Comparison of ENCODE assay signal across 9 mouse cellular contexts in genomic region chr11:102428981-102429540, GRCm38 (mm10). TPM values are rescaled to one million over a fixed set of nuclear protein-coding genes. Genes with fewer than 3 reads are reported as not detected.
DNase-seq lines count a peak whose midpoint lies in the region; ATAC-seq and TF ChIP-seq lines count a peak whose summit lies in the region.
"Had no signal": no experiment of that assay in that cellular context is flagged by ENCODE, and none has a peak within 500 bp of the region (broad histone marks: within the 10 kb centered on the region; RNA-seq: fewer than 3 reads in every experiment).

No protein-coding gene starts in this region.

- H3K9me3 ChIP-seq in heart, embryonic 14.5 days (ENCODE audit: control insufficient read depth, low read length): no peaks in the 10 kb centered on the region
- H3K9me3 ChIP-seq in MEL (replicated peaks; ENCODE audit: insufficient read depth, low read length): no peaks in the 10 kb centered on the region
- no peaks in the 10 kb centered on the region for H3K9me3 ChIP-seq in heart, embryonic 15.5 days (replicated peaks)
- H3K9me3 ChIP-seq in liver, embryonic 16.5 days (replicated peaks; ENCODE audit: control insufficient read depth, low read length): no peaks in the 10 kb centered on the region

- H3K79me2 ChIP-seq in MEL (ENCODE audit: control insufficient read depth, insufficient read depth, low read length, poor library complexity): peaks cover 2% of the 10 kb centered on the region; the same call in 1 of the 2 replicates

- ATAC-seq in heart, embryonic 14.5 days (ENCODE audit: insufficient number of reproducible peaks, insufficient read depth, low FRiP score, low read depth): no peak
- ATAC-seq in heart, embryonic 15.5 days (replicated peaks; ENCODE audit: insufficient number of reproducible peaks, insufficient read depth, low FRiP score, low read depth): no peak
- no peak for ATAC-seq in liver, embryonic 16.5 days (ENCODE audit: low read depth)

- no peak for TF ChIP-seq POLR2A in MEL (IDR thresholded peaks at IDR 0.05; ENCODE audit: control insufficient read depth in 1 of 2, insufficient read depth in 1 of 2, low read depth in 1 of 2, low read length in 2 of 2, poor library complexity in 1 of 2)

- TF ChIP-seq EP300 in MEL (IDR thresholded peaks at IDR 0.05; ENCODE audit: low read depth in 1 of 2, low read length in 2 of 2): peak; percentile 19 to 21; a peak in 2 of 4 replicates

- H3K36me3 ChIP-seq in heart, embryonic 14.5 days (ENCODE audit: control insufficient read depth, insufficient read depth, low read length): peaks cover 6% of the 10 kb centered on the region
- H3K36me3 ChIP-seq in MEL (ENCODE audit: control insufficient read depth in 1 of 2, insufficient read depth in 2 of 2, low read length in 2 of 2): peaks cover 0 to 22% of the 10 kb centered on the region in 2 experiments; a peak in 2 of 4 replicates
- H3K36me3 ChIP-seq in heart, embryonic 15.5 days: no peaks in the 10 kb centered on the region
- no peaks in the 10 kb centered on the region for H3K36me3 ChIP-seq in liver, embryonic 16.5 days (ENCODE audit: control insufficient read depth, insufficient read depth)

- 55% methylated on average over 8 of the region's 8 CpGs for WGBS in heart, embryonic 14.5 days
- 60% methylated on average over 8 of the region's 8 CpGs for WGBS in heart, embryonic 15.5 days
- 26% methylated on average over 8 of the region's 8 CpGs for WGBS in liver, embryonic 16.5 days (ENCODE audit: insufficient replicate concordance)

- peaks cover 2 to 20% of the 10 kb centered on the region in 2 experiments; a peak in 3 of 4 replicates for H3K4me1 ChIP-seq in heart, embryonic 14.5 days (ENCODE audit: control insufficient read depth in 2 of 2, insufficient read depth in 2 of 2, low read length in 2 of 2)
- peaks cover 5 to 32% of the 10 kb centered on the region in 2 experiments for H3K4me1 ChIP-seq in MEL (ENCODE audit: control insufficient read depth in 1 of 2, insufficient read depth in 2 of 2, low read length in 2 of 2)
- H3K4me1 ChIP-seq in heart, embryonic 15.5 days (replicated peaks): peaks cover 35% of the 10 kb centered on the region
- peaks cover 21% of the 10 kb centered on the region for H3K4me1 ChIP-seq in liver, embryonic 16.5 days (ENCODE audit: control insufficient read depth, low read depth, low read length)

- H3K4me2 ChIP-seq in heart, embryonic 14.5 days (ENCODE audit: low read length): peak overlapping the region; percentile 70
- H3K4me2 ChIP-seq in heart, embryonic 15.5 days: peak overlapping the region; percentile 89; the same call in 1 of the 2 replicates
- H3K4me2 ChIP-seq in liver, embryonic 16.5 days (ENCODE audit: low read depth, low read length): peak overlapping the region; percentile 96

- no peaks in the 10 kb centered on the region for H3K27me3 ChIP-seq in heart, embryonic 14.5 days (ENCODE audit: control insufficient read depth, insufficient read depth, low read length)
- no peaks in the 10 kb centered on the region for H3K27me3 ChIP-seq in MEL (ENCODE audit: control insufficient read depth in 1 of 2, insufficient read depth in 2 of 2, low read length in 2 of 2)
- no peaks in the 10 kb centered on the region for H3K27me3 ChIP-seq in heart, embryonic 15.5 days
- H3K27me3 ChIP-seq in liver, embryonic 16.5 days (ENCODE audit: control insufficient read depth, insufficient read depth, low read depth, low read length): 0 out of 2 replicates have a peak, but pooled peaks cover 3% of the 10 kb centered on the region

- peak overlapping the region; percentile 74 for H3K9ac ChIP-seq in heart, embryonic 14.5 days (ENCODE audit: low read length)
- peak overlapping the region; percentile 51 for H3K9ac ChIP-seq in MEL (ENCODE audit: control insufficient read depth, low read depth, low read length, poor library complexity, severe bottlenecking)
- H3K9ac ChIP-seq in heart, embryonic 15.5 days: peak overlapping the region; percentile 74
- H3K9ac ChIP-seq in liver, embryonic 16.5 days (ENCODE audit: low read depth, low read length): no peak overlapping the region

- H3K4me3 ChIP-seq in heart, embryonic 14.5 days (ENCODE audit: control insufficient read depth in 1 of 2, insufficient read depth in 1 of 2, low read depth in 1 of 2, low read length in 2 of 2): peak overlapping the region in 1 of 2 experiments; percentile 73; a peak in 1 of 4 replicates
- H3K4me3 ChIP-seq in MEL (ENCODE audit: control insufficient read depth in 1 of 2, insufficient read depth in 1 of 2, low read depth in 2 of 2, low read length in 2 of 2): peak overlapping the region; percentile 0 to 12; a peak in 3 of 4 replicates
- peak overlapping the region; percentile 86 for H3K4me3 ChIP-seq in heart, embryonic 15.5 days
- 0 out of 2 replicates have a peak overlapping the region, but pooled peaks have one; percentile 4 for H3K4me3 ChIP-seq in liver, embryonic 16.5 days (ENCODE audit: low read depth, low read length)

- peak overlapping the region in 1 of 2 experiments; percentile 68; a peak in 1 of 4 replicates for H3K27ac ChIP-seq in heart, embryonic 14.5 days (replicated peaks in 1 of 2; ENCODE audit: control insufficient read depth in 1 of 2, insufficient read depth in 1 of 2, low read depth in 2 of 2, low read length in 2 of 2)
- H3K27ac ChIP-seq in MEL (ENCODE audit: control insufficient read depth, low read depth, low read length): peak overlapping the region; percentile 65
- 0 out of 2 replicates have a peak overlapping the region, but pooled peaks have one; percentile 74 for H3K27ac ChIP-seq in heart, embryonic 15.5 days
- H3K27ac ChIP-seq in liver, embryonic 16.5 days (ENCODE audit: low read length): peak overlapping the region; percentile 42

- TF ChIP-seq RAD21 in MEL (IDR thresholded peaks at IDR 0.05; ENCODE audit: low read depth, low read length): no peak

- no peak for DNase-seq in heart, adult 9 months (ENCODE audit: low spot score in 2 of 2)
- peak; percentile 78 for DNase-seq in MEL (ENCODE audit: low read depth, low spot score)
- no peak for DNase-seq in urinary bladder, adult 18-20 months (ENCODE audit: low spot score in 2 of 2)
- DNase-seq in kidney, postnatal 25 days: no peak
- DNase-seq in spleen, postnatal 14 days (ENCODE audit: low spot score in 2 of 2): no peak
- DNase-seq: cerebellum, postnatal 25 days had no signal

- no peak for TF ChIP-seq CTCF in MEL (IDR thresholded peaks at IDR 0.05 in 2 of 3, conservative IDR thresholded peaks at IDR 0.05 in 1 of 3; ENCODE audit: control insufficient read depth in 1 of 3, insufficient read depth in 1 of 3, low read depth in 2 of 3, low read length in 3 of 3, poor library complexity in 1 of 3, severe bottlenecking in 1 of 3)

TF ChIP-seq in MEL, 35 proteins besides CTCF, POLR2A, EP300 and RAD21 (continues in another document):
- TF ChIP-seq ETS1 (IDR thresholded peaks at IDR 0.05; ENCODE audit: low read depth, low read length) (no peak), ZC3H11A (IDR thresholded peaks at IDR 0.05; ENCODE audit: low read depth, low read length) (no peak), TCF12 (IDR thresholded peaks at IDR 0.05; ENCODE audit: low read depth, low read length) (0 out of 2 replicates have a peak, but pooled peaks have one; percentile 5), POLR2AphosphoS5 (IDR thresholded peaks at IDR 0.05; ENCODE audit: borderline replicate concordance, low read depth, low read length) (no peak), KAT2A (conservative IDR thresholded peaks at IDR 0.05; ENCODE audit: low read depth, low read length) (no peak)

RNA-seq across cellular contexts. Expression of gene Grn, which starts 1.1 kb away (rescaled TPM):
- polyA plus RNA-seq in heart, embryonic 14.5 days (2014; fragmentation: Nextera tagmentation; extraction: Ambion mirVana): 182 and 190 TPM in 2 replicates
- total RNA-seq in MEL (2012; rRNA removed): 14.5 and 14.7 TPM in 2 replicates
- polyA plus RNA-seq in MEL (2012; ENCODE audit: insufficient read depth in 1 of 2, insufficient read length in 2 of 2, low read depth in 1 of 2, low replicate concordance in 2 of 2, missing spikeins in 1 of 2): 10 to 100 TPM in 1 of 2 experiments, not detected in 1; 42.1 TPM
- 198 and 242 TPM in 2 replicates for polyA plus RNA-seq in heart, embryonic 15.5 days (2015; fragmentation: Nextera tagmentation; extraction: Ambion mirVana)
- polyA plus RNA-seq in liver, embryonic 16.5 days (2015; fragmentation: Nextera tagmentation; extraction: Ambion mirVana): 103 and 118 TPM in 2 replicates

RNA-seq across cellular contexts. Expression of gene Fam171a2, which starts 18.4 kb away (rescaled TPM):
- 4.6 and 7.9 TPM in 2 replicates for polyA plus RNA-seq in heart, embryonic 14.5 days (2014; fragmentation: Nextera tagmentation; extraction: Ambion mirVana)
- 1.8 and 2.0 TPM in 2 replicates for total RNA-seq in MEL (2012; rRNA removed)
- polyA plus RNA-seq in MEL (2012; ENCODE audit: insufficient read depth in 1 of 2, insufficient read length in 2 of 2, low read depth in 1 of 2, low replicate concordance in 2 of 2, missing spikeins in 1 of 2): 1 to 10 TPM in 1 of 2 experiments, not detected in 1; 8.8 TPM
- 2.7 and 5.7 TPM in 2 replicates for polyA plus RNA-seq in heart, embryonic 15.5 days (2015; fragmentation: Nextera tagmentation; extraction: Ambion mirVana)
- polyA plus RNA-seq in liver, embryonic 16.5 days (2015; fragmentation: Nextera tagmentation; extraction: Ambion mirVana): 0.20 and 0.34 TPM in 2 replicates

RNA-seq across cellular contexts. Expression of gene Slc25a39, which starts 21.3 kb away (rescaled TPM):
- 266 and 295 TPM in 2 replicates for polyA plus RNA-seq in heart, embryonic 14.5 days (2014; fragmentation: Nextera tagmentation; extraction: Ambion mirVana)
- 174 and 183 TPM in 2 replicates for total RNA-seq in MEL (2012; rRNA removed)
- 100 to 1,000 TPM in 1 of 2 experiments, not detected in 1; 325 TPM for polyA plus RNA-seq in MEL (2012; ENCODE audit: insufficient read depth in 1 of 2, insufficient read length in 2 of 2, low read depth in 1 of 2, low replicate concordance in 2 of 2, missing spikeins in 1 of 2)
- 293 and 321 TPM in 2 replicates for polyA plus RNA-seq in heart, embryonic 15.5 days (2015; fragmentation: Nextera tagmentation; extraction: Ambion mirVana)
- 454 and 500 TPM in 2 replicates for polyA plus RNA-seq in liver, embryonic 16.5 days (2015; fragmentation: Nextera tagmentation; extraction: Ambion mirVana)

RNA-seq across cellular contexts. Expression of gene Rundc3a, which starts 35.9 kb away (rescaled TPM):
- polyA plus RNA-seq in heart, embryonic 14.5 days (2014; fragmentation: Nextera tagmentation; extraction: Ambion mirVana): 0.81 and 1.2 TPM in 2 replicates
- 0.39 and 0.42 TPM in 2 replicates for total RNA-seq in MEL (2012; rRNA removed)
- polyA plus RNA-seq in MEL (2012; ENCODE audit: insufficient read depth in 1 of 2, insufficient read length in 2 of 2, low read depth in 1 of 2, low replicate concordance in 2 of 2, missing spikeins in 1 of 2): 1 to 10 TPM in 1 of 2 experiments, not detected in 1; 2.1 TPM
- polyA plus RNA-seq in heart, embryonic 15.5 days (2015; fragmentation: Nextera tagmentation; extraction: Ambion mirVana): 0.64 and 2.5 TPM in 2 replicates
- 2.1 and 2.2 TPM in 2 replicates for polyA plus RNA-seq in liver, embryonic 16.5 days (2015; fragmentation: Nextera tagmentation; extraction: Ambion mirVana)

RNA-seq across cellular contexts. Expression of gene Itga2b, which starts 40.9 kb away (rescaled TPM):
- polyA plus RNA-seq in heart, embryonic 14.5 days (2014; fragmentation: Nextera tagmentation; extraction: Ambion mirVana): 6.7 and 6.8 TPM in 2 replicates
- 8.3 and 10.7 TPM in 2 replicates for total RNA-seq in MEL (2012; rRNA removed)
- 10 to 100 TPM in 1 of 2 experiments, not detected in 1; 55.7 TPM for polyA plus RNA-seq in MEL (2012; ENCODE audit: insufficient read depth in 1 of 2, insufficient read length in 2 of 2, low read depth in 1 of 2, low replicate concordance in 2 of 2, missing spikeins in 1 of 2)
- 8.7 TPM in 2 replicates for polyA plus RNA-seq in heart, embryonic 15.5 days (2015; fragmentation: Nextera tagmentation; extraction: Ambion mirVana)
- 28.0 and 32.9 TPM in 2 replicates for polyA plus RNA-seq in liver, embryonic 16.5 days (2015; fragmentation: Nextera tagmentation; extraction: Ambion mirVana)
